Mouse (Mus musculus) hindbrain, embryonic 14.5 days (tissue): ENCODE results near the gene Gm49393. TPM values are rescaled to one million over a fixed set of nuclear protein-coding genes. Genes with fewer than 3 reads are reported as not detected.
"Not testable (repeated sequence)": the region's sequence is repeated elsewhere in the genome, so short reads cannot be mapped to it uniquely, and the experiment has no call there.

ENCODE experiments used
- ATAC-seq: fragments of 200-750 bp; cut with Nextera tagmentation; 2 replicates; pipeline ENCODE4 v1.8.0; 2017; ENCODE audit warnings: moderate number of reproducible peaks, mild to moderate bottlenecking, moderate TSS enrichment, moderate library complexity; ENCODE audit not compliant: low FRiP score
- DNase-seq: peaks from one replicate; pipeline ENCODE4 v3.0.0-alpha.2; 2015; ENCODE audit warnings: low spot score
- H3K27ac ChIP-seq: fragments of 300-500 bp; sonication (generic); 2 replicates; pipeline ENCODE4 v1.5.1; 2014; ENCODE audit warnings: mild to moderate bottlenecking, moderate library complexity
- H3K27me3 ChIP-seq: fragments of 300-500 bp; sonication (generic); 2 replicates; pipeline ENCODE4 v1.6.1; 2014; ENCODE audit warnings: mild to moderate bottlenecking, low read length, mixed read lengths; ENCODE audit not compliant: control insufficient read depth, insufficient read depth
- H3K36me3 ChIP-seq: fragments of 300-500 bp; sonication (generic); replicated peaks from 2 replicates; pipeline ENCODE4 v1.6.1; 2014; ENCODE audit not compliant: control insufficient read depth, insufficient read depth
- H3K4me1 ChIP-seq: fragments of 300-500 bp; sonication (generic); replicated peaks from 2 replicates; pipeline ENCODE4 v1.6.1; 2014; ENCODE audit warnings: antibody characterized with exemption, low read length, mixed read lengths; ENCODE audit not compliant: control insufficient read depth, insufficient read depth
- H3K4me2 ChIP-seq: fragments of 300-500 bp; sonication (generic); replicated peaks from 2 replicates; pipeline ENCODE4 v1.6.1; 2014; ENCODE audit warnings: mild to moderate bottlenecking, moderate library complexity
- H3K4me3 ChIP-seq: fragments of 300-500 bp; sonication (generic); replicated peaks from 2 replicates; pipeline ENCODE4 v1.5.1; 2014; ENCODE audit warnings: mild to moderate bottlenecking, low read length
- H3K9ac ChIP-seq: fragments of 300-500 bp; sonication (generic); 2 replicates; pipeline ENCODE4 v1.6.1; 2014
- H3K9me3 ChIP-seq: fragments of 300-500 bp; sonication (generic); 2 replicates; pipeline ENCODE4 v1.6.1; 2016; ENCODE audit warnings: low read length; ENCODE audit not compliant: control insufficient read depth
- WGBS: fragments of 180-500 bp; shearing (Covaris S2); extraction: QIAGEN DNeasy Blood & Tissue Kit; methylation state at CpG from one replicate; pipeline ENCODE4 v1.1.7; 2014; 5-methylcytosine and 5-hydroxymethylcytosine counted together
- polyA plus RNA-seq: library from polyadenylated mRNA; unstranded; fragments of >200 nt; fragmentation: Nextera tagmentation; extraction: Ambion mirVana; gene quantifications from 2 replicates; pipeline ENCODE4 v1.2.1, GENCODE M21; 2014

Gm49393 gene
- not detected in 2 replicates for polyA plus RNA-seq

DNA sequence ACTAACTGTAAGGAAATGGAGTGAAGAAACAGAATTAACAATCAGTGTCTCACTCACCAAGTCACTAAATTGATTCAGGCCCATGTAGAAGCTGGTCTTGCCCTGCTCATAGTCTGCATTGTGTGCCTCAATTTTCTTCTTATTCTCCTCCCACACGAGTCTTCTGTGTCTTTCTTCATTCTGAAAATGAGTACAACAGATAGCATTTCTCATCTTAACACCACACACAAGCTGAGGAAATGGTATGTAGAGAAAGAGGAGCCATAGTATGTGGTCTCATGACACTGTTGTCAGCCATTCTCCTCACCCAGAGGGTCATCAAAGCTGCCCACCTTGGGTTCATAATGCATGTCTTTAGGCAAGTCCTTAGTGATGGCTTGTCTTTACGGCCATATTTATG, at the start of gene Gm49393:
Gene Gm49393, minus strand, starts transcription at position 101 of the 400 bp plus-strand sequence.
- not testable (repeated sequence) for H3K9ac ChIP-seq, H3K4me1 ChIP-seq, H3K27me3 ChIP-seq, H3K27ac ChIP-seq, H3K4me2 ChIP-seq, ATAC-seq, H3K9me3 ChIP-seq, H3K36me3 ChIP-seq, H3K4me3 ChIP-seq, DNase-seq
- WGBS: 72% methylated on average over 2 of the region's 2 CpGs

DNA sequence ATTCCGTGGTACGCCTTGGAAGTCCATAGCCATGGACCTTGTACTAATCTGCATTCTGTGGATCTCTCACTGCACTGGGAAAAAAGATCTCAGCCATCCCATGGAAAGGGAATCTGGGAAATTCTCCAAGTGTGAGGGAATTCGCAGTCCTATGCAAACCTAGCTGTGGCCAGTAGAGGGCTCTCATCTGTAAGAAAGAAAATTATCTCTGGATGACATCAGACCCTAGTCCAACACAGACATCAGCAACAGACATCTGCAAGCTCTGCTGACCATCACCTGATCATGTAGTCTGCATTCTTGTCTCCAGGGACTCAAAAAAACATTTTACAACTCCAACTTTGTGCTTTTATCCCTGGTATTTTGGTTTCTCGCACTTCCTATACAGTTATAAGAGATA, 36.9 kb upstream of the Gm49393 start:
- not testable (repeated sequence) for DNase-seq, H3K4me2 ChIP-seq, H3K4me1 ChIP-seq, H3K9ac ChIP-seq, H3K27me3 ChIP-seq, H3K27ac ChIP-seq, H3K36me3 ChIP-seq, ATAC-seq, H3K9me3 ChIP-seq, H3K4me3 ChIP-seq
- WGBS: 74% methylated on average over 4 of the region's 4 CpGs

DNA sequence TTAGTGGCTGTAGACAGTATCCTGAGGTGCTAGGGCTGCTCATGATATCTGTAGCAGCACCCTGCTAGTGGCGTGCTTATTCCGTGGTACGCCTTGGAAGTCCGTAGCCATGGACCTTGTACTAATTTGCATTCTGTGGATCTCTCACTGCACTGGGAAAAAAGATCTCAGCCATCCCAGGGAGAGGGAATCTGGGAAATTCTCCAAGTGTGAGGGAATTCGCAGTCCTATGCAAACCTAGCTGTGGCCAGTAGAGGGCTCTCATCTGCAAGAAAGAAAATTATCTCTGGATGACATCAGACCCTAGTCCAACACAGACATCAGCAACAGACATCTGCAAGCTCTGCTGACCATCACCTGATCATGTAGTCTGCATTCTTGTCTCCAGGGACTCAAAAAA, 28.6 kb upstream of the Gm49393 start:
- ATAC-seq, H3K27ac ChIP-seq, H3K36me3 ChIP-seq, H3K4me1 ChIP-seq, DNase-seq, H3K9ac ChIP-seq, H3K4me3 ChIP-seq, H3K4me2 ChIP-seq, H3K9me3 ChIP-seq, H3K27me3 ChIP-seq: not testable (repeated sequence)
- WGBS: 35% methylated on average over 5 of the region's 5 CpGs

DNA sequence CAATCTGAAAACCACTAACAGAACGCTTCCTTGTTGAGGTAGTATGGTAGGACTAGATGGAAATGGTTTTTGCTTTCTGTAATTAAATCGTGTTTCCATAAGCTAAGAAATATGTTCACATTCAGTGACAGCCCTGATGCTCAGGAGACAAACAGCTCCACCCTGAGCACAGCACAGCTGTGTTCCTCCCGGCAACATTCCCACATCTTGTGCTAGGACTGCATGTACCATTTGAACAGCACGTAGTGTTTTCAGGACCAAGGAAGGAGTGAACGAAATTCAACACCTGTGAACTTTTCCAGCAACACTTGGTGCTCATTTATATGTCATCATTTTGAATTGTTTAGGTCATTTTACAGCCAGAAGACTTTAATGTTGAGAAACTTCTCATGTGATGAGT, 26.3 kb upstream of the Gm49393 start:
- no peak overlapping the region for H3K4me2 ChIP-seq
- H3K27me3 ChIP-seq: no peaks in the 10 kb centered on the region
- no peak overlapping the region for H3K9ac ChIP-seq
- peaks cover 25% of the 10 kb centered on the region for H3K9me3 ChIP-seq
- H3K4me3 ChIP-seq: no peak overlapping the region
- H3K27ac ChIP-seq: no peak overlapping the region
- no peaks in the 10 kb centered on the region for H3K4me1 ChIP-seq
- H3K36me3 ChIP-seq: no peaks in the 10 kb centered on the region
- DNase-seq: no peak
- 71% methylated on average over 5 of the region's 5 CpGs for WGBS
- no peak for ATAC-seq

DNA sequence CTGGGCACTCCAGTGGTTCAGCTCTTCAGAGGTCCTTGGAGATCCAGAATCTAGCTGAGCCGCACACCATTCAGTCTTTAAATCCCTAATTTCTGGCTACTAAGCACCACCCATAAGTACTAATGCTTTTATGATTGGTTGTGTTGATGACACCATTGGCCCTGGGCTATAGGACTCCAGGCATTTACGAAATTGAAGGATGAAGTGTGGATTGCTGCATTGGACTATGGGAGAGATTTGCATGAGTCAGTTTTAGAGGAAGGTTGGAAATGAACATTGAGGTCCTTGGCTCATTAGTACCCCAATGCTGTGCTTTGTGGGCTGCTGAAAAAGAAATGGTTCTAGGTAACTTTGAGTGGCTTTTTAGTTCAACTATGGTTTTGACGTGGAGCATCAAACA, 6.5 kb upstream of the Gm49393 start, which contains the start of gene Tpbpa:
Gene Tpbpa, minus strand, starts transcription at position 101 of the 400 bp plus-strand sequence.
- WGBS: 80% methylated on average over 3 of the region's 3 CpGs
- H3K36me3 ChIP-seq, ATAC-seq, DNase-seq, H3K4me1 ChIP-seq, H3K27me3 ChIP-seq, H3K4me3 ChIP-seq, H3K27ac ChIP-seq, H3K4me2 ChIP-seq, H3K9ac ChIP-seq: not testable (repeated sequence)
- peaks cover 24% of the 10 kb centered on the region for H3K9me3 ChIP-seq

DNA sequence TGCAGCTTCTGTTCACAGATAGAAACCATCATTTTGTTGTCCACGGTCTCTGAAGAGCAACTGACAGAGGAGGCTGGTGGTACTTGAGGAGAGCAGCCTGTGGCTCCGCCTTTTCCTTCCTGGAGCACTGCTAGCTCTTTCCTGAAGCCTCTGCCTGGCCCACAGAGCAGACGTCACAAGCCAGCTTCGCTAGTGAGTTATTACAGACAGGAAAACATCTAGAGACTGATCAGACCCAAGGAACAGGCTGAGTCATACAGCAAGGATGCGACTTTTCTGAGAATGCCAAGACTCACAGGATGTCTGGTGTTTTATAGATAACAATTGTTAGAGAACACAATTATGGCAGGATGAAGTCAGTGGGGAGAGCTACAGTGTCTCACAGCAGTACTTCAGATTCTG, 1.1 kb upstream of the Gm49393 start, which contains the start of the genes Gm49391 and Ctla2a:
Gene Gm49391, minus strand, starts transcription at position 72 of the 402 bp plus-strand sequence.
Gene Ctla2a, minus strand, starts transcription at position 126 of the 402 bp plus-strand sequence.
- H3K9me3 ChIP-seq: peaks cover 10% of the 10 kb centered on the region; the same call in 1 of the 2 replicates
- no peak for DNase-seq
- H3K4me1 ChIP-seq: no peaks in the 10 kb centered on the region
- no peaks in the 10 kb centered on the region for H3K27me3 ChIP-seq
- H3K27ac ChIP-seq: no peak within 1 kb of the TSS
- no peak within 1 kb of the TSS for H3K4me2 ChIP-seq
- H3K4me3 ChIP-seq: no peak within 1 kb of the TSS
- 75% methylated on average over 5 of the region's 5 CpGs for WGBS
- no peaks in the 10 kb centered on the region for H3K36me3 ChIP-seq
- no peak within 1 kb of the TSS for H3K9ac ChIP-seq
- no peak for ATAC-seq

DNA sequence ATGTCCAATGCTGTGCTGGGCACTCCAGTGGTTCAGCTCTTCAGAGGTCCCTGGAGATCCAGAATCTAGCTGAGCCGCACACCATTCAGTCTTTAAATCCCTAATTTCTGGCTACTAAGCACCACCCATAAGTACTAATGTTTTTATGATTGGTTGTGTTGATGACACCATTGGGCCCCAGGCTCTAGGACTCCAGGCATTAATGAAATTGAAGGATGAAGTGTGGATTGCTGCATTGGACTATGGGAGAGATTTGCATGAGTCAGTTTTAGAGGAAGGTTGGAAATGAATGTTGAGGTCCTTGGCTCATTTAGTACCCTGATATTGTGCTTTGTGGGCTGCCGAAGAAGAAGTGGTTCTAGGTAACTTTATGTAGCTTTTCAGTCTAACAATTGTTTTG, 30.6 kb downstream of the Gm49393 start, which contains the start of gene Tpbpb:
Gene Tpbpb, minus strand, starts transcription at position 101 of the 400 bp plus-strand sequence.
- not testable (repeated sequence) for ATAC-seq, DNase-seq, H3K27me3 ChIP-seq, H3K27ac ChIP-seq, H3K9ac ChIP-seq, H3K4me3 ChIP-seq, H3K4me2 ChIP-seq, H3K4me1 ChIP-seq, H3K36me3 ChIP-seq, H3K9me3 ChIP-seq
- WGBS: 82% methylated on average over 2 of the region's 2 CpGs

DNA sequence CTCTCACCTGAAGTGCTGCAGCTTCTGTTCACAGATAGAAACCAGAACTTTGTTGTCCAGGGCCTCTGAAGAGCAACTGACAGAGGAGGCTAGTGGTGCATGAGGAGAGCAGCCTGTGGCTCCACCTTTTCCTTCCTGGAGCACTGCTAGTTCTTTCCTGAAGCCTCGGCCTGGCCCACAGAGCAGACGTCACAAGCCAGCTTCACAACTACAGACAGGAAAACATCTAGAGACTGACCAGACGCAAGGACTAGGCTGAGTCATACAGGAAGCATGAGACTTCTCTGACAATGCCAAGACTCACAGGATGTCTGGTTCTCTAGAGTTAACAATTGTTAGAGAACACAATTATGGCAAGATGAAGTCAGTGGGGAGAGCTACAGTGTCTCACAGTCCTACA, 38.1 kb downstream of the Gm49393 start, which contains the start of gene Ctla2b:
Gene Ctla2b, minus strand, starts transcription at position 120 of the 400 bp plus-strand sequence.
- Histone ChIP-seq H3K9me3 (0 out of 2 replicates have a peak, but pooled peaks cover 3% of the 10 kb centered on the region), H3K27me3 (no peaks in the 10 kb centered on the region), H3K4me1 (no peaks in the 10 kb centered on the region), H3K27ac (no peak within 1 kb of the TSS), H3K36me3 (no peaks in the 10 kb centered on the region), H3K4me2 (no peak within 1 kb of the TSS), H3K9ac (no peak within 1 kb of the TSS), H3K4me3 (no peak within 1 kb of the TSS)
- WGBS: 88% methylated on average over 3 of the region's 3 CpGs
- ATAC-seq (no peak), DNase-seq (no peak)

DNA sequence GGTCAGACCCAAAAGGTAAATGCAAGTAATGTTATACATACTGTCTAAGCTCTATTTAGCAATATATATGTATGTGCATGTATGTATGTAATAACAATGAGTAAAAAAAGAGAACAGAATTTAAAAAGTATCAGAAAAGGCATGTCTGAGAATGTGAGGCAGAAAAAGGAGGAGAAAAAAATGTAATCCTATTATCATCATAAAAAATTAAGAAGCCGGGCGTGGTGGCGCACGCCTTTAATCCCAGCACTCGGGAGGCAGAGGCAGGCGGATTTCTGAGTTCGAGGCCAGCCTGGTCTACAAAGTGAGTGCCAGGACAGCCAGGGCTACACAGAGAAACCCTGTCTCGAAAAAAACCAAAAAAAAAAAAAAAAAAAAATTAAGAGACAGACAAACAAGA, 38.6 kb downstream of the Gm49393 start, which contains the start of gene Gm49392:
Gene Gm49392, minus strand, starts transcription at position 101 of the 400 bp plus-strand sequence.
- 94% methylated on average over 5 of the region's 8 CpGs for WGBS
- not testable (repeated sequence) for ATAC-seq

More for the DNA sequence above, 38.6 kb downstream of the Gm49393 start, which contains the start of gene Gm49392:
- not testable (repeated sequence) for H3K4me3 ChIP-seq, DNase-seq, H3K36me3 ChIP-seq, H3K27me3 ChIP-seq, H3K9ac ChIP-seq, H3K4me1 ChIP-seq, H3K27ac ChIP-seq, H3K4me2 ChIP-seq, H3K9me3 ChIP-seq
